Mouse (Mus musculus) lung, postnatal 10 days (tissue): ENCODE data around the gene Midn.

Experiments used
- DNase-seq: peaks from one replicate; pipeline ENCODE4 v3.0.0; 2021

The Midn gene

DNA sequence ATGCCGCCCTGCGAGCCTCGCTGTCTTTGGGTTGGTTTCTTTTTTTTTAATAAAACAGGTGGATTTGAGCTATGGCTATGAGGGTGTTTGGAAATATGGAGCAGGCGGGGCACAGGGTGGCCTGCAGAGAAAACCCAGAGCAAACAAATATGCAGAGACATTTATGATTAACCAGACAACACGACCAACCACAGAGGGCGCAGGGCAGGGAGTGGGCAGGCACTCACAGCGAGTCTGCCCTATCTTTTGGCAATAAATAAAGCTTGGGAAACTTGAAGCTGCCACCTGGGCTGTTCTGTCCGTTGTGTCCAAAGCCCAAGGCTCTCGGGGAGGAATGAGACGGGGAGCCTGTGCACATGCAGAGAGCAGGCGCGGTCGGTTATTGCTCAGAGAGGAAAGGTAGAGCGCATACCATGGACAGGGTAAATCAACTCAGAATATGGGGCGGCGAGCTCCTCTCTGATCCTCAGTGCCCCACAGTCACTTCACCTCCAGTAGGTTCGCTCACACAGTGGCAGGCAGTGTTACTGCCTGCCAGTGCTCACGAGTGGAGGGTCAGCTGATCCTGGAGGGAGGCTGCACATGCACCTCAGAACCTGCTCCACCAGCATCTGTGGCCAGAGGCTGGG, 17.6 kb upstream of the Midn start:
- peak; percentile 44 for DNase-seq

DNA sequence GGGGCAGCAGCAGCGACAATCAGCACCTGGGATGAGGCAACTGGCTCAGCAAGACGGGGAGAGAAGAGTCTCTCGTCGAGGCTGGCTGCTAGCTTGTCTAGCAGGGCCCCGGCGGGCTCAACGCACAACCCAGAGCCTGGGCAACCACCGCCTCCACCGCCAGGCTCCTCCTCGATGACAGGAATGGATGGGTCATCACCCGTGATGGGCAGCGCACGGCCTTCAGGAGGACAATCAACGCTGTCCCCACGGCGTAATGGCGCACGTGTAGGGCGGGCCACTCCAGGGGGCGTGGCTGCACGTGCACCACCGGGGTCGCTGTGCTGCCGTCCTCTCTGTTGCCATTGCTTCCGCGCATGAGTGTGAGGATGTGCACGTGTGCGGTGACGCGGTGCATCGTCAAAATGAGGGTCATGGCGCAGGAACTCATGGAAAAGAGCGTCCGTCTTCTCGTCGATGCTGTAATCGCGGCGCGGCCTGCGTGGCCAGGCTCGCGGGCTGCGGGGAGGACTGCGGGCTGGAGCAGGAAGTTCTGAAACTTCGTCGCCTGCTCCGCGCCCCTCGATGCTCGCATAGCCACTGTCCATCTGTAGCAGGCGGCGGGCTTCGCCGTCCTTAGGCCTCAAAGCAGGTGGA, 16.6 kb upstream of the Midn start:
- DNase-seq, result no peak

DNA sequence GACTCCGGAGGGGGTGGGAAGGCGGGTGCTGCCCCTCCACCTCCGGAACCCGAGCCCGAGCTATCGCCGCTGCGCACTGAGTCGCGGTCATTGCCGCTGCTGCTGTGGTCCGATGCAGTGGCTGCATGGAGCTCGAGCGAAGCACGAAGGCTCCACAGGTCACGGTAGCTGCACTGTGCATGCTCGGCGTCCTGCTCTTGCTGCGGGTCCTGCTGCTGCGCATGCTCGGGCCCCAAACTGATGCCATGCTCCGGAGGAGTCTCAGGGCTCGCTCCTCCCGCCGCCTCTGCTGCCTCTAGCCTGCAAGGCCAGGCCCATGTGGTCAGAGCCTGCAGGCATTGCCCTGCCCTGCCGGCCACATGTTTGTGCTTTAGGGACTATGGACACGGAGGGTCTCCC, 16.1 kb upstream of the Midn start:
- no peak for DNase-seq

DNA sequence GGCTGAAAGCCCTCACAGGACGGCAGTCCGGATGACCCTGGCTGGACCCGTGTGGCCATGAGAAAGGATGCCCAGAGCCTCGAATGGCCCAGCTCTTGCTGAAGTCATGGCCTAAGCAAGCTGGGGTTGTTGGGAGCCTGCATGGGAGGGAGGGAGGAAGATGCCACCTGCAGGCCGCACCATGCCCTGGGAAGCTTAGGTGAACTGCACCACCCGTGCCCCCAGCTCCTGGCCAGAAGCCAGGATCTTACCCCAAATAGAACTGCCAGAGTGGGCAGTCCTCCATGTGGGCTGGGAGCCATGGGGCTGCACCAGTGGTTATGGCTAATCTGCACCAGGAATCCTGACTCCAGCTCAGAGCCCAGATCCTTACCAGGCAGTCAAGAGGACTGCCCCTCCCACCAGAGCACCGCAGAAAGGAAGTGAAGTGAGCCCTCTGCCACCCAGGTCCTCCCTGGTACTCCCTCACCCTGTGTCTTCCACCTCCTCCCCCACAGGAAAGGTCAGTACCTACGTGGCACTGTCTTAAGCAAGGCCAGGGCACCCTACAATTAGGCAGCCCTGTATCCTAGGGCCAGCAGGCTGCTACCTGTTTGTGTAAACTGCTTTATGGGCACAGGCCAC, 14.7 kb upstream of the Midn start:
- peak; percentile 30 for DNase-seq

DNA sequence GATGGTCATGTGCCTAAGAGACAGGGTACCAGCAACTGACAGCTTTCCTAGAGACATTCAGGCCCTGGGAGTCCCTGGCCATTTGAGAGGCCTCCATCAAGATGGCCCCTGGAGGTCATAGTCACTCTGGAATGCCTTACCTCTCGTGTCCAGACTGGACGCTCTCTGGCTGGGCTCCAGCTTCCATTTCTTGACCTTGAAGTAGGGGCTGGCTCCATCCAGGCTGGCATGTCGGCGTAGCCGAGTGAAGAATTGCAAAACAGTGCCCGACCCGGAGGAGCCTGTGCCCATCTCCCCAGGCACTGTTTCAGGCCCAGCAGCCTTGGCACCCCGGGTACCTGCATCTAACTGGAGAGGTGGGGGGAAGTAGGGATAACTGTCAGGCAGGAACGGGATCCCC, 13.7 kb upstream of the Midn start:
- DNase-seq, result peak; percentile 48

DNA sequence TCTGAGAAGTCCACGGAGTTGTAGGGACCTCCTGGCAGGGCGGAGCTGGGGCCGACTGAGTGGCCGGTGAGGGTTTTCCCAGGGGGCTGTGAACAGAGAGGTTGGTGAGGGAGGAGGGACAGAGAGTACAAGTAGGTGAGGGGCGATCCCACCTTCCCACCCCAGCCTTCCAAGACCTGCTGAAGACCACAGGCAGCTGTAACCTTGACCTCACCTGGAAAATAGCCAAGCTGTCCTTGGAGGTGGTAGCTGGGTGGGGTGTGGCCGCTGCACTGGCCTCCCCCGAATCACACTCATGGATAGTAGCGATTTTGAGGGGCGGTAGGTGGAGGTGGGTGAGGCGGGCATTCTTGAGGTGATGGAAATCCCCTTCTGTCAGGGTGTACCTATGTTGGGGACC, 12.9 kb upstream of the Midn start:
- peak; percentile 17 for DNase-seq

DNA sequence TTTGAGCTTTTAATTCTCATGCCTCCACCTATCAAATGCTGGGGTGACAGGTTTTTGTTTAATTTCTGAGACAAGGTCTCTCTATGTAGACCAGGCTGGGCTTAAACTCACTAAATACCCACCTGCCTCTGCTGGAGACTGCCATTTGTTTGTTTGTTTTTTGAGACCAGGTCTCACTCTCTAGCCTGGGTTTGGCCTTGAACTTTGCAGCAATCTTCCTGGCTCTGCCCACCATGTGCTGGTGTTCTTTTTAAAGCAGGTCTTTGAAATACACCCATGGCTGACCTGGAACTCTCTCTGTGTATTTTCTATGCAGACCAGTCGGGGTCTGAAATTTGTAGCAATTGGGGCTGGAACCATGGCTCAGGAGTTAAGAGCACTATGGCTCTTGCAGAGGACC, 12.4 kb upstream of the Midn start:
- no peak for DNase-seq

DNA sequence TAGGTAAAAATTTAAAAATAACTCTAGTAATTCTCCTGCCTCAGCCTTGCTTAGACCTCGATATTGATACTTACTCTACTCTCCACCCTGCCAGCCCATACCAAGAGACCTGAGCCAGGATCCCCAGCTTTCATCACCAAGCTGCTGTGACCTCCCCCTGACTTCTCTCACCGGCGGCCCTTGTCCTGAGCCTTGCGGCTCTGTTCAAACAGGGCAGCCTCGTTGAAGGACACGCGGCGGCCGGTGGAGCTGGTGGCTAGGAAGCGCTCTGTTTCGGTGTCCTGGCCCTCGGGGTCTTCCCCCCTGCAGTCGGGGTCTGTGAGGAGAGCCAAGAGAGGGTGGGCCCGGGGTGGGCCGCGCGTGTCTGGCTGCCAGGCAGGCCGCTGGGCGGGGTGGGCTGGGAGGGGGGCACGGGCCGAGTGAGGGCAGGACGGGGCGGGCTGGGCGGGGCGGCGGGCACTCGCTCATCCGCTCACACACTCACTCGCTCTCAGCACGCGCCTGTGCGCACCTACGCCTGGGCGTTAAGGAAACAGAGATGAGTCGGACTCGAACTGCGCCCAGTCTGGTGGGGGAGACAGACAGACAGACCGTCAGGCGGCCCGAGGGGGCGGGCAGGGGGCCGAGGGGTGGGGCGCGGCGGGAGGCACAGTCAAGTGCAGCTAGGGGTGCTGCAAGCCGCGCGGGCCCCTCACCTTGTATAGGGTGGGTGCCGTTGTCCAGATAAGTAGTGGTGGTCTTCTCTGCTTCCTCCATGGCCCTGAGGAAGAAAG, 11.7 kb upstream of the Midn start:
- DNase-seq, result peak; percentile 21

DNA sequence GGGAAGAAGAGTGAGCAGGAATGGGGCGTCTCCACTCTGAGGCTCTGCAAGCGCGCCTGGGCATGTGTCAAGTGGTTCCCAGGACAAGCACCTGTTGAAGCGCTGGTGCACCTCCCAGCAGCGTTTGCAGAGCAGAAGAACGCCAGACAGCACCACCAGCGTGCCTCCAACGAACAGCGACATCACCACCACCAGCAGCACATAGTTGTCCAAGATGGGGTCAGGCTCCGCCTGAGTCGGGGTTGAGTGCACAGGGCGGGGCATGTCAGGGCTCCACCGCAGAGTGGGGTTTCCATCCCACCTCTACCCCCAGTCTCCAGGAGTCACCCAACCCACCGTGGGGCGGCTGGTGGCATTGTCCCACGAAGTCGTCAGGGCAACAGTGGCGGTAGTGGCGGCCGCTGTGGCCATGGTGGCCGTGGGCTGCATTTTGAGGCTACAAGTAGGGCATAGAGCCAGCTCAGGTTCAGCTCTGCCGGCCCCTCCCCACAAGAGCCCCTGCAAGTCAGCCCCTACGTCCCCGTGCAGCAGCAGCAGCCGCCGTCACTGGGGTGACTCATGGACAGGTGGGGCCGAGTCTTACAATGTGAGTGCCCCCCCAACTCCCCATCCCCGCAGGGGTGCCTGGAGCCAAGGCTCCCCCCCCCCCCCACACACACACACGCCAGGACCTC, 11.0 kb upstream of the Midn start:
- DNase-seq, result peak; percentile 54

DNA sequence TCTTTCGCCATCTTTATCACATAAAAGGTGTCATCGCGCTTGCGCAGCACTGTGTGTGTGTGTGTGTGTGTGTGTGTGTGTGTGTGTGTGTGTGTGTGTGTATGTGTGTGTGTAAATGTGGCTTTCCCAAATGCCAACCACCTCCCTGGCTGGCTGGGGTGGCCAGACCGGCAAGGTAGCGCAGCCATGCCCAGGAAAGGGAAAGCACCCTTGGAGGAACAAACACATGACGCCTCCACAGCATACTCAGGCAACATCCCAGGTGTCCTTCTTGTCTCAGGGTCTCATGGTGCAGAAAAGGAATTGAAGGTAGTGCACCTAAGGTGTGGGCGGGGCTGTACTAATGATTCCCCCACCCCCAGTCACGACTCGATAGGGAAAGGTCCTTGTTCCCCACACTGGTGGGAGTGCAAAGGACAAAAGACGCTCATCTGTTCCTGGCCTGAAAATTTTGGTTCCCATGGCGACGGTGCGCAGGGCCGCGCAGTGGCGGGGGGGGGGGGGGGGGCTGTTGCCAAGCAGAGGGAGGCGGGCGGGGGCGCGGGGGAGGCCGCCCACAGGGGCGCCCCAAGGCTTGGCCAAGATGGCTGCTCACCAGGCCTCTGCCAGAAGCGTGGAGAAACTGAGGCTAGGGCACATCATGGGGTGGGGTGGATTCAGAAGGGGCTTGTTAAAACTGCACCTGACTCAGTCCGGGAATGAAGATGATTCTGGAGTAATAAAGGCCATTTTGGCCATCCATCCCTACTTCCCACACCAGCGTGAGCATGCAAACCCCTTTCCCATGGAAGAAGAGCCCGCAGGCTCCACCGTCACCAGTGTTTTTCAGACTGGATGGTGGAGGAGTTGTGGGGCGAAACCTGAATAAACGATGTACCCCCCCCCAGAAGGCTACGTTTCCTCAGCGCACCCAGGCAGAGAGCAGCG, 10.2 kb upstream of the Midn start:
- DNase-seq, result no peak

DNA sequence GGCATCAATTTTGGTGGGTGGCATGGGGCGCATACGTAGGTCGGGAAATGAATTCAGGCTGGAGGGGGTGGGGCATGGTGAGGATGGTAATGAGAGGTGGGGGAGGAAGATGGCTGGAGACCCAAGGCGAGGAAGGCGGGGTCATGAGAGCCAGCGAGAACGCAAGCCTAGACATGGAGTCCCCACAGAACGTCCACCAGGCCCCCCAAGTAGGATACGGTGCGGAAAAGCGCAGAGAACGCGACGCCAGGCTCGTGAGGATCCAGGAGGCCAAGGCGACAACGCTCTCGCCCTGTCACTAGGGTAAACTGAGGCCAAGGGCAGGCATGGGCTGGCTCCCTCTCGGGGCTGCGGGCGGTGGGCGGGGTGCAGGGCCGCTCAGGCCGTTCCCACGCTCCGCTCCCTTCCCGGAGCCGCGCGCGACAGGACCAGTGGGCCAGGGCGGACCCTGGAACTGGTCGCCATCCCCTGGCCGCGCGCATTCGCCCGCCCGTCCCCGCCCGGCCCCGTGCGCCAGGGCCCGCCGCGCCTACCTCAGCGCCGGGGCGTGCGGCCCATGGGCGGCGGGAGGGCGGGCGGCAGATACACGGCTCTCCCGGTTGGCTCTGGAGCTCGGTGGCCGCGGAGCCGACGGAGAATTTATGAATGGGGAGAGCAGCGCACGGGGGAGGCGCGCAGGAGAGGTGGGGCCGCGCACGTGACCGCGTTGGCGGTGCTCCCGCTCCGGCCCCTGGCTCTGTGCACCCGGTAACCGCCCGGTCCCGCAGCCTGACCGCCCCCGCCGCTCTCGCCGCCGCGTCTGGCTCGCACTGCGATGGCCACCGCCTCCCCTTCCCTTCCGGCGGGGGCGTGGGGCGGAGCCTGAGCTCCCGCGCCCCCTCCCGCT, 9.3 kb upstream of the Midn start, which contains the start of gene Atp5d:
Gene Atp5d (plus strand): TSS at position 80 of the 886 bp plus-strand sequence.
- peak; percentile 63 for DNase-seq

DNA sequence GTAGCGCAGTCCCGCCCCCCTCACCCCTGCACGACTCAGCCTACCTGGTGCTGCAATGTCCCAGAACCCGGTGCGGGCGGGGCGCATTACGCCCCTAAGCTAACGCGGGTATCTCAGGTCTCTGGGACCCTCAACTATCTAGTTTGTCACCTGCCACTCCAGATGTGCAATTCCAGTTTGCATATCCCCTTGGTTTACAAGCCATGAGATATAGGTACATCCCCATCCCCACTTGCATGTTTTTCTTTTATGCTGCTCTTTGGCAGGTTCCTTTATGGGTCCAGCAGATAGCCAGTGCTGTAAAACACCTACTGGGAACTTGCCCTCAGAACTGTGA, 8.7 kb upstream of the Midn start:
- DNase-seq, result no peak

DNA sequence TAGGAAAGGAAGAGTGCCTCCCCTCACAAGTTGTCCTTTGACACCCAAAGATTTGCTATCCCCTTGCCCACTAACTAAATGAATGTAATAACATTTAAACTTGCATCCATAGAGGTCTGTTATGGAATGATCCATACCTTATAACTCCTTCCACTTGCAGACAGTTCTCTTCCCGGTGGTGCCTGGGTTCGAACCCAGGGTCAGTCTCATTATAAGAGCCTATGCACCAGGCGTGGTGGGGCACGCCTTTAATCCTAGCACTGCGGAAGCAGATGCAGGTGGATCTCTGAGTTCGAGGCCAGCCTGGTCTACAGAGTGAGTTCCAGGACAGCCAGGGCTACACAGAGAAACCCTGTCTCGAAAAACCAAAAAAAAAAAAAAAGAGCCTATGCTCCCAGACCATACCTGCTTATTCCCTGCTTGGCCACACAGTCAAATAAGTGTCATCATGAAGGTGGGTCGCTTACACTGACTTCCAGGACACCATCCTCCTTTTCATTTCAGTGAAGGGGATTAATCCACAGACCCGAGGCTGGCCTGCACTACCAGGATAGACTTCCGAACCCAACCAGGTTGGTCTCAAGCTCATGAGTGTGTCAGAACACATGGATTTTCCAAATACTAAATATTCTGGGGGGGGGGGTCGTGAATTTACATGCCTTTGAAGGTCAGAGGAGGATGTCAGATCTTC, 8.0 kb upstream of the Midn start:
- no peak for DNase-seq

DNA sequence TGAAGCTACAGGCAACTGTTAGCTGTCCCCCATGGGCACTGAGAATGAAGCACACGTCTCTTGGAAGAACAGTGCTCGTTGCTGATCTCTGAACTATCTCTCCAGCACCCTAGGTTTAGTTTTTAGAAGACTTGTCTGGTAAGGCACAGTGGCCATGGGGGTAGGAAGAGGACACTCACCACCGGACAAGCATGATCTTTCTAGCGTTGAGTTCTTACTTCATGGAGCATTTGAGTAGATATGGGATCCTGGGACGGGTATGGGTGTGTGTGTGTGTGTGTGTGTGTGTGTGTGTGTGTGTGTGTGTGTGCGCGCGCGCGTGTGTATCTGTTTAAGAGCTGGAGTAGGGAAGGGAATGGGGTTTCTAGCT, 7.4 kb upstream of the Midn start, which contains the start of gene Cbarp:
Gene Cbarp (minus strand): TSS at position 170 of the 370 bp plus-strand sequence.
- DNase-seq, result no peak

DNA sequence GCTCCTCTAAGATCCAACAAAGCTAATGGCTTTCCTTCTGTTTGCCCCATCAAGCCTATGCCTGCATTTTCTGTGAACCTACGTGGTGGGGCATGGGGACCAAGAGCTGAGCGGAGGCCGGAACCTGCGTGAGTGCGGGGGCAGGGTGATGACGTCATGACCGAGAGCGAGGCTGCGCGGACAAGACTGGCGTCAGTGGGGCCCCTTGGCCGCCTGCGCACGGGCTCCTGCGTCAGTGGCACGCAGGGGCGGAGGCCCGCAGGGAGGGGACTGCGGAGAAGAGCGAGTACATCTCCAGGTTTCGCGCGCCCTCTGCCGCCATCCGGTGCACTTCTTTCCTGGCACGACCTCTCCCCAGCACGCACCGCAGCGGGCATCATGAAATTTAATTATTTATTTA, 6.8 kb upstream of the Midn start:
- peak; percentile 98 for DNase-seq

DNA sequence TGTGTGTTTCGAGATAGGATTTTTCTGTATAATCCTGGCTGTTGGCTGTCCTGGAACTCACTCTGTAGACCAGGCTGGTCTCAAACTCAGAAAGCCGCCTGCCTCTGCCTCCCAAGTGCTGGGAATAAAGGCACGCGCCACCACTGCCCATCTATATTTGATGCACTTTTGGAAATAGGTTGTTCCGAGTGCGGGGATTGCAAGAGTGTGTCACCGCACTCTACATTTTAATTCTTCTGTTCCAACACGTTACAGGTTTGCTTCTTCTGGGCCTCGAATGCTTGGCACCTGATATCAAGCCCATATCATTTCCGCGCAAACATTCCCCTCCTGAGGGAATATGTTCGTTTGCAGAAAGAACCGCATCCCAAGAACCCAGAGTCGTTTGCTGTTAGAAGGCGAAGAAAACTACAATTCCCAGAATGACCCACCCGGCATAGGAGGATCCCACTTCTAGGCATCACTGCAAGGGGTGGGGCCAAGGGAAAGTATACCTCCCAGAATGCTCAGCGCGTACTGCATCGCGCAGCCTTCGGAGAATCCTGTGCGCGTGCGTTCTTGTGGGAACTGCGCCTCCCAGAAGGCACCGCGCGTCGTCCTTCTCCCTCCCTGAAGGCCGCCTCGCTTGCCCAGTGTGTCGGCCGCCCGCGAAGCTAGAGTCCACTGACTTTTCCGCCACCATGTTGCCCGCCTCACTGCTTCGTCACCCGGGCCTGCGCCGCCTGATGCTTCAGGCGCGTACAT, 6.1 kb upstream of the Midn start:
- DNase-seq, result peak; percentile 99

DNA sequence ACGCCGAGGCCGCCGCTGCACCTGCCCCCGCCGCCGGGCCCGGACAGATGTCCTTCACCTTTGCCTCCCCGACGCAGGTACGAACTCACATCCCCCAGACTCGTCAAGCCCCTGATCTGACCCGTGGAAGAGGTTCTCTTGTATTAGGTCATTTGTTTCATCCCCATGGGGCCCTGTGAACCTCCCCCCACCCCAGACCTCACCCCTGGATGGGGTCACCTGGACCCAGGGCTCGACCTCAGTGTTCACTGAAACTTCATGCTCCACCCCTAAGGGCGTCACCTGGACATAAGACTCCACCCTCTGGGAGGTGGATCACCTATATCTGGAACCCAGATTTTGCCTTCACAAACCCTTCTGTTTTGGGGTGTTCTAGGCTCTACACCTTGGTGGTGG, 5.5 kb upstream of the Midn start:
- DNase-seq, result peak; percentile 61

DNA sequence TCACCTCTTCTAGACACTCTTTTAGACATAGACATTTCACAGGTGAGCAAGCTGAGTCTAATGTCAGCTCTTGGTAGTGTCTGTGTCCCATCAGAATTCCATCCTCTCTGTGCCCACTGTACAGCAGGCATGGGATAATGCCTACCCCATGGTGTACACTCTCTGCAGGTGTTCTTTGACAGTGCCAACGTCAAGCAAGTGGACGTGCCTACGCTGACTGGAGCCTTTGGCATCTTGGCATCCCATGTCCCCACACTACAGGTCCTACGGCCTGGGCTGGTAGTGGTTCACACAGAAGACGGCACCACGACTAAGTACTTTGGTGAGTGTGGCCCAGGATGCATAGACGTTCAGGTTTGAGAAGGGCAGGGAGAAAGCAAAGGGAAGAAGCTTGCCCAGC, 4.4 kb upstream of the Midn start:
- DNase-seq, result no peak

DNA sequence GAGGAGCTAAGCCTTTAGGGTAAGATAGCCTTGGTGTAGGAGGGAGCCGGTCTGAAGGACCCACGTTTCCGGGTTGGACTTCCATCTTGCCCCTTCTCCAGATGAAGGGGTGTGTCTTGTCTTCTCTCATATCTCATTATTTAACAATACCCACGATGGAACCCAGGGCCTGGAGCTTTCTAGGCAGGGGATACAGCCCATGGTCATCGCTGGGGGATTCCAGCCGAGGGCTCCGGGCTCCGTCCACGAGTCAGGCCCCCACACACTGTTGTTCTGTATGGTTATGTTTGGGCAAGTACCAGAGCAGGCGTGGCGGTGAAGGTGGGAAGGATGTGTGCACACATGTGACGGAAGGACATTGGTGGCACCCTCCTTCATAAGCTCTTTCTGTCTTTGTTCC, 3.9 kb upstream of the Midn start:
- peak; percentile 7 for DNase-seq
